In the genomic region with DNA sequence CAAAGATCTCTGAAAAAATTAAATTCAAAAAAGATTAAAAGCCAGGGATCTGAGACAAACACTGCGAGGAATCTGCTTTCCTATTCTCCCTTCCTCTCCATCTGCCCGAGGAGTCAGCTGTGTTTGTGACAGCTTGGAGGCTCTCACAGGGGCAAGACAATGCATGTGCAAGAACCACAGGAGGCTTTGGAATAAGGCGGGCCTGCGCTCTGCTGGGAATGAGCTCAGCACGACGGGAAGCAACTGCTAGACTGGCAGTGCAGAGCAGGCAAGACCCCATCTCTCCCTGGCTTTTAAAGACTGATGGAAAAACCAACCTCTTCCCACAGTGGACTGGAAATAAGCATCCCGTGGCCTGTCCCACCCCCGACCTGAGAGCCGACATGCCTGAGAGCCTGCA, we compare ENCODE assay signal across 10 mouse cellular contexts.
A peak's percentile ranks its signal among the peaks of the same experiment; 100 is the strongest.
DNase-seq lines count a peak whose midpoint lies in the region; ATAC-seq and TF ChIP-seq lines count a peak whose summit lies in the region.
"Had no signal": no experiment of that assay in that cellular context is flagged by ENCODE, and none has a peak within 500 bp of the region (broad histone marks: within the 10 kb centered on the region; RNA-seq: fewer than 3 reads in every experiment).

No protein-coding gene starts in this region.

- H3K27ac ChIP-seq in forebrain, embryonic 11.5 days (ENCODE audit: low read depth, low read length) = peak overlapping the region; percentile 53
- H3K27ac ChIP-seq in liver, postnatal 0 days (ENCODE audit: low read depth) = no peak overlapping the region
- no peak overlapping the region for H3K27ac ChIP-seq in intestine, postnatal 0 days (ENCODE audit: low read depth, low read length)
- H3K27ac ChIP-seq: heart, embryonic 13.5 days; liver, embryonic 15.5 days had no signal

- TF ChIP-seq CTCF in liver, postnatal 0 days (IDR thresholded peaks at IDR 0.05; ENCODE audit: low read depth) = no peak
- TF ChIP-seq CTCF in intestine, postnatal 0 days (IDR thresholded peaks at IDR 0.05; ENCODE audit: low read depth) = no peak

- DNase-seq in right cerebral cortex, postnatal 10 days (ENCODE audit: low spot score in 2 of 2) = peak; percentile 59 to 60
- DNase-seq in right cerebral cortex, postnatal 36 days (ENCODE audit: low spot score in 2 of 2) = no peak
- DNase-seq in forebrain, embryonic 11.5 days (ENCODE audit: low spot score) = peak; percentile 65
- DNase-seq in layer of hippocampus, postnatal 36 days = peak; percentile 29 to 40
- peak; percentile 59 for DNase-seq in retina, postnatal 1 day
- no peak for DNase-seq in liver, postnatal 0 days

- peak overlapping the region; percentile 16; the same call in 1 of the 2 replicates for H3K9ac ChIP-seq in forebrain, embryonic 11.5 days (ENCODE audit: low read length)
- H3K9ac ChIP-seq in liver, postnatal 0 days (replicated peaks) = no peak overlapping the region
- H3K9ac ChIP-seq in intestine, postnatal 0 days (ENCODE audit: low read depth, low read length) = no peak overlapping the region
- H3K9ac ChIP-seq: heart, embryonic 13.5 days; liver, embryonic 15.5 days had no signal

- no peaks in the 10 kb centered on the region for H3K36me3 ChIP-seq in forebrain, embryonic 11.5 days (ENCODE audit: control insufficient read depth, insufficient read depth, low read length)
- H3K36me3 ChIP-seq in liver, postnatal 0 days (replicated peaks; ENCODE audit: insufficient read depth, low read length) = peaks cover 9% of the 10 kb centered on the region; the same call in 1 of the 2 replicates
- H3K36me3 ChIP-seq in intestine, postnatal 0 days (ENCODE audit: control insufficient read depth, insufficient read depth) = peaks cover 35% of the 10 kb centered on the region

- no peak for ATAC-seq in forebrain, embryonic 11.5 days (replicated peaks; ENCODE audit: low FRiP score)
- no peak for ATAC-seq in activated CD4-positive, CD25-positive, alpha-beta regulatory T cell, adult 4 months
- ATAC-seq in liver, postnatal 0 days = no peak
- no peak for ATAC-seq in intestine, postnatal 0 days

- no peak for TF ChIP-seq EP300 in liver, postnatal 0 days (IDR thresholded peaks at IDR 0.05; ENCODE audit: low read depth)

- no peak overlapping the region for H3K4me2 ChIP-seq in forebrain, embryonic 11.5 days (ENCODE audit: low read depth, low read length, severe bottlenecking)
- H3K4me2 ChIP-seq in liver, postnatal 0 days (ENCODE audit: low read depth, low read length) = no peak overlapping the region
- no peak overlapping the region for H3K4me2 ChIP-seq in intestine, postnatal 0 days (replicated peaks; ENCODE audit: low read depth)
- H3K4me2 ChIP-seq: heart, embryonic 13.5 days; liver, embryonic 15.5 days had no signal

- WGBS in forebrain, embryonic 11.5 days = 6% methylated on average over 9 of the region's 9 CpGs
- 72% methylated on average over 9 of the region's 9 CpGs for WGBS in liver, postnatal 0 days (ENCODE audit: insufficient replicate concordance)
- 59% methylated on average over 9 of the region's 9 CpGs for whole genome bisulfite sequencing in intestine, postnatal 0 days

- no peak overlapping the region for H3K4me3 ChIP-seq in forebrain, embryonic 11.5 days (ENCODE audit: low read depth, low read length)
- no peak overlapping the region for H3K4me3 ChIP-seq in liver, postnatal 0 days (ENCODE audit: low read depth, low read length)
- no peak overlapping the region for H3K4me3 ChIP-seq in intestine, postnatal 0 days (ENCODE audit: low read depth, low read length)
- H3K4me3 ChIP-seq: heart, embryonic 13.5 days; liver, embryonic 15.5 days had no signal

- no peaks in the 10 kb centered on the region for H3K27me3 ChIP-seq in forebrain, embryonic 11.5 days (ENCODE audit: control insufficient read depth, insufficient read depth, low read length)
- H3K27me3 ChIP-seq in liver, postnatal 0 days (ENCODE audit: insufficient read depth, low read length) = no peaks in the 10 kb centered on the region
- H3K27me3 ChIP-seq in intestine, postnatal 0 days (replicated peaks; ENCODE audit: control insufficient read depth, insufficient read depth, low read length) = no peaks in the 10 kb centered on the region
- H3K27me3 ChIP-seq: heart, embryonic 13.5 days; liver, embryonic 15.5 days had no signal

- H3K4me1 ChIP-seq in forebrain, embryonic 11.5 days (replicated peaks; ENCODE audit: control insufficient read depth, insufficient read depth, low read length) = peaks cover 10% of the 10 kb centered on the region
- no peaks in the 10 kb centered on the region for H3K4me1 ChIP-seq in liver, postnatal 0 days (ENCODE audit: insufficient read depth)
- no peaks in the 10 kb centered on the region for H3K4me1 ChIP-seq in intestine, postnatal 0 days (replicated peaks; ENCODE audit: control insufficient read depth, insufficient read depth, low read length)

- no peaks in the 10 kb centered on the region for H3K9me3 ChIP-seq in forebrain, embryonic 11.5 days (ENCODE audit: control insufficient read depth, low read length)
- no peaks in the 10 kb centered on the region for H3K9me3 ChIP-seq in liver, postnatal 0 days (ENCODE audit: low read length)
- H3K9me3 ChIP-seq in intestine, postnatal 0 days (ENCODE audit: control insufficient read depth) = no peaks in the 10 kb centered on the region
- H3K9me3 ChIP-seq: heart, embryonic 13.5 days; liver, embryonic 15.5 days had no signal

Comparison
In these comparisons a context has a peak if more than half of its experiments do, and no peak if none do; other contexts are left out.
1. DNase-seq: peak in right cerebral cortex, postnatal 10 days (2 of 2), forebrain, embryonic 11.5 days (single experiment), layer of hippocampus, postnatal 36 days (2 of 2) and retina, postnatal 1 day (single experiment); none in right cerebral cortex, postnatal 36 days (0 of 2) and liver, postnatal 0 days (single experiment).